Mouse (Mus musculus) bone marrow, adult 2 months (tissue): ENCODE data around the gene Rhobtb1. TPM values are rescaled to one million over a fixed set of nuclear protein-coding genes. Genes with fewer than 3 reads are reported as not detected.

ENCODE experiments used
- H3K27ac ChIP-seq: fragments of 200-500 bp; 2 replicates; pipeline ENCODE4 v1.5.1; 2012; ENCODE audit warnings: low read depth, mild to moderate bottlenecking, control low read depth, inconsistent platforms, low read length; ENCODE audit not compliant: control insufficient read depth, poor library complexity, insufficient read depth
- H3K4me1 ChIP-seq: fragments of 200-500 bp; 2 replicates; pipeline ENCODE4 v1.6.1; 2011; ENCODE audit warnings: low read length; ENCODE audit not compliant: control insufficient read depth, insufficient read depth
- H3K4me3 ChIP-seq: fragments of 200-500 bp; replicated peaks from 2 replicates; pipeline ENCODE3; 2011; ENCODE audit warnings: mild to moderate bottlenecking, low read depth, low read length, control low read depth; ENCODE audit not compliant: control insufficient read depth
- CTCF ChIP-seq: fragments of 200-500 bp; IDR thresholded peaks from 2 replicates; pipeline ENCODE4 v1.5.1; 2011; ENCODE audit warnings: low read length, control low read depth; ENCODE audit not compliant: control insufficient read depth, insufficient read depth
- POLR2A ChIP-seq: fragments of 200-500 bp; IDR thresholded peaks from 2 replicates; pipeline ENCODE4 v1.6.1; 2011; ENCODE audit warnings: low read depth, mild to moderate bottlenecking, control low read depth, low read length, borderline replicate concordance; ENCODE audit not compliant: control insufficient read depth
- WGBS: fragments of 180-500 bp; shearing (Covaris S2); methylation state at CpG from one replicate; pipeline ENCODE4 v1.1.7; 2018; 5-methylcytosine and 5-hydroxymethylcytosine counted together
- polyA plus RNA-seq: library from polyadenylated mRNA; stranded (reverse); fragments of >200 nt; gene quantifications from 2 replicates; pipeline ENCODE4 v1.2.4, GENCODE M21; 2011; ENCODE audit warnings: low replicate concordance; ENCODE audit not compliant: missing spikeins, insufficient read depth, insufficient read length

Gene Rhobtb1
- polyA plus RNA-seq, 1 experiment, result 2.2 TPM

GRCm38 (mm10) chr10:69190434-69191160 lies 39.4 kb downstream of the Rhobtb1 start:
- Histone ChIP-seq H3K4me3 (no peak overlapping the region), H3K27ac (no peak overlapping the region), H3K4me1 (no peaks in the 10 kb centered on the region)
- WGBS, result 70% methylated on average over 10 of the region's 10 CpGs
- no peak for TF ChIP-seq POLR2A
- no peak for TF ChIP-seq CTCF

GRCm38 (mm10) chr10:69192266-69192665 lies 41.0 kb downstream of the Rhobtb1 start:
- H3K4me1 ChIP-seq, result no peaks in the 10 kb centered on the region
- no peak overlapping the region for H3K27ac ChIP-seq
- TF ChIP-seq CTCF (no peak), POLR2A (no peak)
- 74% methylated on average over 5 of the region's 5 CpGs for WGBS
- no peak overlapping the region for H3K4me3 ChIP-seq

DNA sequence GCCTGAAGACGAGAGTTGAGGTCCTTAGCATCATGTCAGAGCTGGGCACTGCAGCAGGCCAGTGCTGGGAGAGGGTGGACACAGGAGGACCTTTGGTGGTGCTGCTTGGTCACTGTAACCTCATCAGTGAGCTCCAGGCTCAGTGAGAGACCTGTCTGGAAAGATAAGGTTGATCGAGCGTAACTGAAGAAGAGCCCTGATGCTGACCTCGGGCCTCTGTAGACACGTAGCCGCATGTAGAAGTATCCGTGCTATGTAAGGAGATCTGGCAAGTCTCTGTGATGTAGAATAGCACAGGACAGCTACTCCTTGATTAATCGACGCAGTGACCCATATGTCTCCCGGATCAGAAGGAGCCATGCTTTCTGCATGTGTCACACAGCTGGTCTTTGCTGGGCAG lies 42.5 kb downstream of the Rhobtb1 start:
- no peak overlapping the region for H3K4me3 ChIP-seq
- 83% methylated on average over 10 of the region's 10 CpGs for WGBS
- H3K27ac ChIP-seq, result no peak overlapping the region
- TF ChIP-seq POLR2A (no peak), CTCF (no peak)
- H3K4me1 ChIP-seq, result no peaks in the 10 kb centered on the region

DNA sequence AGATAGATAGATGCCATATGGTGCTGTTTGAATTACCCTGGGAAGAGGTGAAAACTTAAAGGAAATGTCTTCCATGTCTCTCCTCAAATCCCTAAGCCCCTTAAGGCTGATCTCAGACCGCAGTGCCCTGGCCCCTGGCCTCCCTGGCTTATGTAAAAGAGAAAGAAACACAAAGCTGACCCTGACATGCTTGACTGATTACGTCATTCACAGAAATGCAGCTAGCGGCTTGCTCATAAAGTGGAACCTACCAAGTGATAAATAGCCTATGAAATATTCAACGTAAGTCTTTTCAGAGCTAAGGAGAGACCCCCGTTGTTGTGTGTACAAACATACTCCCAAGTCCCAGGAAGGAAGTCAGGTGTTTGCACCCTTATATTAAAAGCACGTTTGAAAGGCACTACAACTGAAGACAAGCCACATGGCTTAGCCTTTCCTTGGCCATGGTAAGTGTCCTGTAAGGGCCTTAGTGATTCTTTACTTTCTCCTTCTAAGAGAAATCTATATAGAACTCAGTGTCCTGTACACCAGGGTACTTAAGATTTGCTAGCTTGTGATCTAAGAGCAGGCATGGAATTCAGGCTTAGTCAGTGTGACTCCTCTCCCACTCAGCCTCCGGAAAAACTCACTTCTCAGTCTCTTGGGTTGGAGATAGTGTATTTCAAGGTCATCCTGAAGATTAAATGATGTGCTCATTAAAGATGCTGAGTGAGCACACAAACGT lies 53.6 kb downstream of the Rhobtb1 start:
- no peak overlapping the region for H3K4me3 ChIP-seq
- no peak overlapping the region for H3K27ac ChIP-seq
- no peaks in the 10 kb centered on the region for H3K4me1 ChIP-seq
- WGBS, result 41% methylated on average over 8 of the region's 8 CpGs
- TF ChIP-seq POLR2A (no peak), CTCF (no peak)

- WGBS, result 86% methylated on average over 6 of the region's 6 CpGs
- TF ChIP-seq POLR2A (no peak), CTCF (no peak)
- no peak overlapping the region for H3K4me3 ChIP-seq
- peaks cover 3% of the 10 kb centered on the region; the same call in 1 of the 2 replicates for H3K4me1 ChIP-seq
- no peak overlapping the region for H3K27ac ChIP-seq
Measured at GRCm38 (mm10) chr10:69206081-69206480, 54.8 kb downstream of the Rhobtb1 start.

DNA sequence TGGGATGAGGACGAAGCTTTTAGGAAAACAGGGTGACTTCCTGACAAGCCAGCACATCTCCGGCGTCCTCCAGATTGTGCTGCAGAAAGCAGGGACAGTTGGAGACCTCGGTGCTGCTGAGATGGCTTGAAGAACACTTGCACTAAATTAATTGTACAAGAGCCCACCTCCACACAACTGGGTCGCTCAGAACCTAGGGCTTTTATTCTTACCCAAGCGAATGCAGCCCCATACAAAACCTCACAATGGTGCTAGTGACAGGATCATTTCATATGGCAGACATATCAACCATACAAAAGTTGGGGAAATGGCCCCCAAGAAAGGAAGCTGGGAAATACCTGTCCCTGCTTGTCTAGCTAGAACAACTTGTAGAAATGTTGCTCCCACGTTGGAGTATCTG lies 56.2 kb downstream of the Rhobtb1 start:
- 77% methylated on average over 7 of the region's 7 CpGs for WGBS
- no peak for TF ChIP-seq CTCF
- TF ChIP-seq POLR2A, result no peak
- Histone ChIP-seq H3K4me1 (peaks cover 3% of the 10 kb centered on the region; the same call in 1 of the 2 replicates), H3K4me3 (no peak overlapping the region), H3K27ac (no peak overlapping the region)

DNA sequence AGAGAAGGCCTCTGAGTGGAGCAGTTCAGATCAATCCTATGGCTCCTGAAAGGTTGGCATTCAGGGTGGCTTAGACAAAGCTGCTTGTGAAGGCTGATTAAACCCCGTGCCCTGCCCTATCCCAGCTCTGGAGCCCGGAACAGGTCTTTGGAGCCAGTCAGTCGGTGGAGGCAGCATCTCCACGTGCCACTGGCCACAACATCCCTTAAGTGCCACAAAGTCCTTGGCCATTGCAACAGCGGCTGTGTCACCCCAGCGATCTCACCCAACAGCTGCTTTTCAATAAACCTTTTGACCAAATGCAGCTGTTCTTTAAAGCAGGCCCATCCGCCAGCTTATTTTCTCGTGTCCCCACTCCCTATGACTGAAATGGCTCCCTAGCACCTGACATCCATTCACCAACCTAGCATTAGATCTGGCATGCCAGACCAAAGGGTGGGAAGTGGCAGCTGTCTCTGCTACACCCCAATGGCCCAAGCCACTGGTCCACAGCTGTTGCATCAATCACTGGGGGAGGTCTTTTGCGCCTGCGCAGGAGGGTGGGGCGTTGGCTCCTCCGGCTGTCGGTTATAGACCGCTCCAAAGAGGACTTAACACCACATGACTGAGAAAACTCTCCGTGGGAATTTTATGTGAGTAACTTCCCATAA lies 56.9 kb downstream of the Rhobtb1 start:
- Histone ChIP-seq H3K27ac (no peak overlapping the region), H3K4me1 (peaks cover 3% of the 10 kb centered on the region; the same call in 1 of the 2 replicates), H3K4me3 (no peak overlapping the region)
- no peak for TF ChIP-seq POLR2A
- TF ChIP-seq CTCF, result no peak
- WGBS, result 81% methylated on average over 15 of the region's 15 CpGs

- WGBS, result 83% methylated on average over 3 of the region's 3 CpGs
- Histone ChIP-seq H3K27ac (no peak overlapping the region), H3K4me3 (no peak overlapping the region), H3K4me1 (peaks cover 4% of the 10 kb centered on the region; the same call in 1 of the 2 replicates)
- no peak for TF ChIP-seq POLR2A
- no peak for TF ChIP-seq CTCF
Measured at GRCm38 (mm10) chr10:69208705-69209104, 57.5 kb downstream of the Rhobtb1 start.
